Mouse (Mus musculus): ENCODE measurements around the gene Tmem115.

Tmem115 gene

DNA sequence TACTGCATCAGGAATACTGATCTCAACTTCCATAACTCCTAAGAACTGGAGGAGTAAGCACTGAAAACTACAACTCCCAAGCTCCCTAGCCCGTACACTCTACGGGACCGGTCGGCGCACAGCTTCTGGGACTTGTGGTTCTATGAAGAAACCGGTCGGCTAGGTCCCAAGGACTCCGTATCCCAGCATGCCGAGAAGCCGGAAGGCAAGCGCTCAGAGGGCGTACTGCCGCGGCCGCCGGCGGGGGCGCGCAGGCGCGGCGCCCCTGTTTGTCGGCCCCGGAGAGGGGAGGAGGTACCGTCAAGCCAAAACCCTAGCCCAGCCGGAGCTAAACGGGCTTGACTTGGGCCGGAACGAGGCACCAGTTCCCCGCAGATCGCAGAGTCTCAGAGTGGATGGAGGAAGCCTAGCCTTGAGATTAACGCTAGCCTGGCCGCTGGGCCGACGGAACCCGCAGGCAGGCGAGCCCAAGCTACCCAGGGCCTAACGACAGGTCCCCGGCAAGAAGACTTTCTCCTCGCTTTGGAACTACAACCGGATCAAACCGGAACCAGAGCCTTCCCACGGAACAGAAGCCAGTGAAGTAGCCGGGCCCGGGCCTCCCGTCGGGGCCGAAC is at the start of gene Tmem115:
Tmem115 (plus strand) TSS at position 155 of the 617 bp plus-strand sequence.
- DNase-seq (ENCODE audit: low spot score) = peak; percentile 95

DNA sequence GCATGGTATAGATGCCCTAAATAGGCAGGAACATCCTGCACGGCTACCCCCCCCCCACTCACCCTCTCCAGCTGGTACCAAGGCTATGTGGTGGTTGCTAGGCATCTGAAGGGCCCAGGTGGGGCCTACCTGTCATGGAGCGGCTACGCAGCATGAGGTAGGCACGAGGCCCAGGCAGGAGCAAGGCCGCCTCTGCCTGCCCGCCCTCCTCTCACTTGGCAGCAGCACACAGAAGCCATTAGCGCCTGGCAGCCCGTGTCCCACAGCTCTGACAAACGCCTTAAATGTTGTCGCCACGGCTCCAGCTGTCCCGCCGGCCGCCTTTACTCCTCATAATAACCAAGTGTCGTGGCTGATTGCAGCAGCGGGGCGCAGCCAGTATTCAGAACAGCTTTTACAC is 49.4 kb upstream of the Tmem115 start:
- no peak for DNase-seq (ENCODE audit: low spot score)

DNA sequence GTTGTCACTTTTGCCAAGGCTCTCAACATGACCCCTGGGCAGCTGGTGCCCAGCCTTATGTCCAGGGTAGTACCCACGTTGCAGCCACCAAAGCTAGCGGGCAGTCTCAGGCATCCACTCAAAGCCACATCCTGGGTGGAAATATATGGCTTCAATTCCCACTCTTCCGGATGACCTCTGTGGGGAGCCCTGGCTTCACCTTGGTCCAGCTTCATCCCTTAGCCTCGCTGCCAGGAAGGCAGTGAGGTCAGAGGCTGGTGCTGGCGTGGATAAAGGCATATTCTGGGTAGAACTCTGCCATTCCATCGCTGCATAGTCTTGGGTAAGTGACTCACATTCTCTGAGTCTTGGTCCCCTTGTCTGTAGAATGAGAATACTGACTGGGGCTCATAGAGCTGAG is 49.0 kb upstream of the Tmem115 start:
- no peak for DNase-seq (ENCODE audit: low spot score)

DNA sequence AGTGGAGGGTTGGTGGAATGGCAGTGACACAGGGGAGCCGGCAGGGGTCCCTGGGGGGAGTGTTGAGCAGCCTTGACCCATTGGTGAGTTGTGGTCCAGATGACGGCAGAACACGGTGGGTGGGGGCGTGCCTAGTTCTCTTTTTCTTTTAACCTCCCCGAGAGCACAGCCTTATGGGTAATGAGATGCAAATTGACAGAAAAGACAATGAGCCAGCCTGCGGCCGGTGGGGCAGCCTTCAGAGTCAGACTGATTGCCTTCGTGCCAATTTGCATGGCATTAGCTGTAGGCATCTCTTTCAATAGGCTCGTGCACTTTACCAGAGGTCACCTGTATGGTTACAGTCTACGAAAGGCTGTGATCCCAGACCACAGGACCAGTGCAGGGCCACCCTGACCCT is 47.7 kb upstream of the Tmem115 start:
- no peak for DNase-seq (ENCODE audit: low spot score)

DNA sequence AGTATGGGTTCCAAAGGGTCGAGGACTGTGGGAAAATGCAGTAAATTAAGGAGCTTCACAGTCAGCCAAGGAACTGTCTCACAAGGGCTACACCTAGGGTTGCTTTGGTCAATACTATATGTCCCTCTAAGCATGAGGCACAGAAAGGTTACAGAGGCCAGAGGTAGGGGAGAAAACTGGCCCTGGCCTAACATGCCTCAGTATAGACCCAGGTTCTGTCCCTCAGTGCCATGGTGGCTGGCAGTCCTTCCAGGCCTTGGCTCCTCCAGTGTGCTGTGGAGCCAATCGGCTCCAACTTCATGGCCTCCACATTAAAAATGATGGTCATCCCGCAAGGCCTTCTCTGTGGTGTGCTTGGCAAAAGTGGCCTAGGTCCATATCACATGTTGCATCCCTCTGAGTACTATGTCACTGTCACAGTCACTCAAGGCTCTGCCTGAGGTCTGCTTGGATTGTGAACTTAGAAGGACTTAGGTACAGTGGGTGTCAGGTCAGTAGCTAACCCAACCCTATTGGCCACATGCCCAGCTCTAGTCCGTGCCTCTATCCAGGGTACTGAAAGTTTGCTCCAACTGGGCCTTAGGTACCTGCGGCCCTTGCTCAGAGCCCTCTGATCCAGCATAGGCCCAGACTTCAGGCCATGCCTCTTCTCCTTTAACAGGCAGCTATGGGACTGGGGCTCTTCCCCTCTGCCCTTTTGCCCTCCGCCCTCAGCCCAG is 47.1 kb upstream of the Tmem115 start:
- no peak for DNase-seq (ENCODE audit: low spot score)

DNA sequence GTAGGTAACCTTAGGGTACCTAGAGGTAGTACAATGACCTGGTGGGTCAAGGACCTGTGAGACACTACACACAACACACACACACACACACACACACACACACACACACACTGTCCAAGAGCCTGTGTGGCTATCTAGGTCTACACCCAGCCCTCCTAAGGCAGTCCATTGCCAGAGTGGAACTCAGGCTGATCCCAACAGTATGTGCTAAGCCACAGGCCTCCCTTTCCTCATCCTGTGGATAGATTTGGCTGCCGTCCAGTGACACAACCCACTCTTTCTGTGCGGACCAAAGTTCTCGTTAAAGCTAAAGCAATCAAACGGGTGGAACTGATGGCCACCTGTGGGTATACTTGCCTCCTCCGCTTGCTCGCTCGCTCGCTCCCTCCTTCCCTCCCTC is 43.6 kb upstream of the Tmem115 start:
- DNase-seq (ENCODE audit: low spot score) = no peak

DNA sequence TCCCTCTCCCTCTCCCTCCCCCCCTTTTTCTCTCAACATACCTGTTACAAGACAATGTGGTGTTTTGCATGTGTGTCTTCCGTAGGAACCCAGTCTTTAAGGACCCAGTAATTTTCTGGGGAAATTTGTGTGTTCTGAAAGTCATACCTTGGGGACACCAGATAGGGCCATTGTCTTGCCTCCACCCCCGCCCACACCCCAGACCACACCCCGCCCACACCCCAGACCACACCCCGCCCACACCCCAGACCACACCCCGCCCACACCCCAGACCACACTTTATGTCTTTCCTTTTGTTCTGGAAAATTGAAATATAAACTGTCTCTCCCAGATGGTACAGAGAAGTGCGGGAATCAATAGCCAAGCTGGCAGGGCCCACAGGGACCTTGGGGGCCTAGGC is 43.1 kb upstream of the Tmem115 start:
- DNase-seq (ENCODE audit: low spot score) = no peak

DNA sequence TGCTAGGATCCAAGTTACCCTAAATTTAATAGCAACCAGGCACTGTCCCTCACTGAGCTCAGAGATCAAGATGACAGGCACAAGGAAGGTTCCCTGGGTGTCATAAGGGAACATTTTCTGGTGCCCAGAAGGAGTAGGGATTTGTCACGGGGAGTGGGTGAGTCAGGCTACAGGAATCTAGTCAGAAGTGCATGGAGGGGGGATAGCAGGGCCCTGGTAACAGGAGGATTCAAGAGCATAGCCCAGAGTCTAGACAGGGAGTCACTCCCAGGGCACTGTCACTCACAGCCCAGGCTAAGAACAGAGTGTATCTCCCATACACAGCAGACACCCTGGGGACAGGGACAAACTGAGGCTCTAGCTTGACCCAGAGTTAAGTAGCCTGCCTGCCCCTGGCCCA is 40.2 kb upstream of the Tmem115 start:
- no peak for DNase-seq (ENCODE audit: low spot score)

DNA sequence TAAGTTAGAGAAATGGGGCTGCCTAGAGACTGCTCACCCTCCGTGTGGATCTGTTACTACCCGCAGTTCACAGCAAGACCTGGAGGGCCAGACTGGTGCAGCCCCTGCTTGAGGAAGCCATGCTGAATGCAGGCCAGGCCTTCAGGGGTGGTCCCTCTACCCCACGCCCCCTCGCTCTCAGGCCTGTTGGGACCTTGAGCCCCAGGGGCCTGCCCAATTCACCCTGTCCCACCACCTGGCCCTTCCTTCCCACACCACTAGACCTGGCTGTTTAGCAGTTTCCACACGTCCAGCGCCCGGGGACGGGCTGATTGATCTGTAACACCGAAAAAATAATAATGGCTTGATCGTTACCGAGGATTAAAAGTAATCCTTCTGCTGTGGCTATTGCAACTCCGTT is 39.5 kb upstream of the Tmem115 start:
- no peak for DNase-seq (ENCODE audit: low spot score)

DNA sequence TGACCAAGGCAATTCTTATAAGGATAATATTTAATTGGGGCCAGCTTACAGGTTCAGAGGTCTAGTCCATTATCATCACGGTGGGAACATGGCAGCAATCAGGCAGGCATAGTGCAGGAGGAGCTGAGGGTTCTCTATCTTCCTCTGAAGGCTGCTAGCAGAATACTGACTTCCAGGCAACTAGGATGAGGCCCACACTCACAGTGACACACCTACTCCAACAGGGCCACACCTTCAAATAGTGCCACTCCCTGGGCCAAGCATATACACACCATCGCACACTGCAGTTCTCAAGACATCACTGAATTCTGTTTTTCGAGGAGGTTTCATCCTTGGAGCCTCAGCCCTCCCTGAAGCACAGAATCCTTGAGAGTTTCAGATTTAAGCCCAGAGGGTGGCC is 37.4 kb upstream of the Tmem115 start:
- no peak for DNase-seq (ENCODE audit: low spot score)

DNA sequence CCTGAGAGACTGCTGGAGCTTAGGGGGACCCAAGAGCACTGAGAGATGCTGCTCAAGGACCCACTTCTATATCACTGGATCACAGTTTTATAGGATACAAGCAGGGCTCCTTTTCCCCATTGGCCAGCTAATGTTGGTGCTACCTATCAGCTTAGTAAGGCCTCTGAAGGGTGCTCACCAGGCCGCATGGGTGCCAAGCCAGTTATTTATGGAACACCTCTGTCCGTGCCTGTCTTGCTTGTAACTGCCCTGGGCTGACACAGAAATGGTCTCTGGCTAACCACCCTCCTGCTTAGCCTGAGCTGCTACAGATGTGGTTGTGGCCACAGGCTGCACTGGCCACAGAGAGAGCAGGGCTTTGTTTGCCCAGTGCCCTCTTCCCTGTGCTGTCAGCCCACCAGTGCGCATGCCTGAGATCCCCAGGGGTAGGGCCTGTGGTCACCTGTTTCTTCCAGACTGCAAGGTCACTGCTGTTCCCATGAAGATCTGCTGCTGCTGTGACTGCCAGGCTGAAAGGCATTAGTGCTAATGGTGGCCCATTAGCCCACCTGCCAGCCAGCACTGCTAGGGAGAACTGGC is 32.9 kb upstream of the Tmem115 start:
- no peak for DNase-seq (ENCODE audit: low spot score)

DNA sequence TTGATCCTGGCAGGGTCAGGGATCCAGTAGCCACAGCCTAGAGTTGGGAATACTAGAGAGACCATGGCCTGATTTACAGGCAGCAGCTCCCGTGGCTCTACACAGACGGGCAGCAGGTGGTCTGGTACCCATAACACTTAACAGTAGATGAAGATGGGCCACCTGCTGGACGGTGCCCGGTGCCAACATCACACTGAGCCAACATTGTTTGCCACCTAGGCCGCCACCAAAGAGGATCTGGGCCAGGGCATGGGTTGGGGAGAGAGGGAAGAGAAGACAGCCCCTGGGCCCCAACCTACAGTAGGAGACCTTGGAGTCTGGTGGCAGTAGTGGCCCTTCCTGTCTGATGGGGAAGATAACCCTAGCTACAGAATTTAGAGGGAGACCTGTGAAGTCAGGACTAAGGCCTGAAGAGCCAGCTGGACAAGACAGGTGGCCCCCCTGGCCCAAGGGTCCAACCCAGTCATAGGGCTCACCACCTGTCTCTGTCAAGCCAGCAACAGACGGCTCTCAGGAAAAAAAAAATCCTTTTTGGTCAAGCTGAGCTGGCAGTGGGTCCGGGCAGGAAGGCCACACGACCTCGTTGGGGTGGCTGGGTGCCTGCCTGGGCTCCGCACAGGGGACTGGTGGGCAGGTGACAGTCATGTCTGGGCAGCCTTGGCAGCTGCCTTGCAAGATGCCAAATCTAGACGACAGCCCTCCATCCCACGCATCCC is 31.5 kb upstream of the Tmem115 start:
- no peak for DNase-seq (ENCODE audit: low spot score)

DNA sequence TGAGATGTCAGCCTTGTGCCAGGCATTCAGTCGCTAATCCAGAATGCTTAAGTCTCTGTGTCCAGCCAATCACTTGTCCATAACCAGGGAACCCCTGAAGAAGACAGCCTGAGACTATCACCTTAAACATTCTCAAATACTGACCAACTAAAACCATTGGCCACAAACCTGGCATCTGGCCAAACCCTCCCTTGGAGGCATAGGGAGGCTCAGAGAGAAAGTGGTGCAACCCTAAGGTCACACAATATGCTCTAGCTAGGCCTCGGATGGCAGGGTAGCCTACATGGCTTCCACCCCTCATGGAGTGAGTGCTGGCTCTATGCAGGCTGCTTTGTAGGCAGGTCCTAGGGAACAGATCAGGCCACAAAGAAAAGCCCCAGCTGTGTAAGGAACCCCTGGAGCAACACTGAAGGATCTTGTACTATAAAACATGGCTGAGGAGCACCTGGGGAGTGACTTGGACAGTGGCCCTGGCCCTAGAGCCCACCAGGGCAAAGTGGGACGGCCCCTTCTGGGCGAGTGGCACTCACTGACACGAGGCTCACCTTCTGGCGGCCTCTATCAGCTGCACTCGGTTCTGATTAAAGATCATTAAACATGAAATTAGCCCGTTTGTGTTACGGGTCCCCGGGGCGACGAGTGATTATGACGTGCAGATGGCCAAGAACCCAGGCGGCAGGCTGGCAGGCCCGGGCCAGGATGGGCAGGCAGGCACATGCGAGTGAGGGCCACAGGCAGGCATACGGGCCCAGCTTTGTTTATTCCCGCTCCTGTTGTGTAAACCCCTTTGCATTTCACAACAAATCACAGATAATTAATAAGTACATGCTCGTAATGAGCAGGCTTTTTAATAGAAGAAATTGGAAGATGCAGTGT is 28.8 kb upstream of the Tmem115 start:
- no peak for DNase-seq (ENCODE audit: low spot score)

DNA sequence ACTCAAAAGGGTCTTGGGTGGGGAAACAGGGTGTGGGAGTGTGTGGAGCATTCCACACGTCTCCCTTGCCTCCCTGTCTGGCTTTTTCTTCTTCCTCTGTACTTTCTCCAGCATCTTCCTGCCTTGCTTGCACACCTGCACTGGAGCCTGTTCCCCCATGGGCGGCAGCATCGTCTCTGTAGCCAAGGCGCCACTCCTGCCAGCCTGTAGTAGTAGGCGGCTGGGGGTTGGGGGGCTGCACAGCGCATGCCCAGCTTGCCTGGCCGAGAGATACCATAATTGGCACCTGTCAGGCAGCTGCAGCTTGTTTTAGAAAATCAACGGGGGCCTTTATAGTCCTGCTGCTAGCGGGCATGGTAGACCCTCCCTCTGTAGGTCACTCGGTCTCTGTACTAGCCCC is 25.5 kb upstream of the Tmem115 start:
- no peak for DNase-seq (ENCODE audit: low spot score)

DNA sequence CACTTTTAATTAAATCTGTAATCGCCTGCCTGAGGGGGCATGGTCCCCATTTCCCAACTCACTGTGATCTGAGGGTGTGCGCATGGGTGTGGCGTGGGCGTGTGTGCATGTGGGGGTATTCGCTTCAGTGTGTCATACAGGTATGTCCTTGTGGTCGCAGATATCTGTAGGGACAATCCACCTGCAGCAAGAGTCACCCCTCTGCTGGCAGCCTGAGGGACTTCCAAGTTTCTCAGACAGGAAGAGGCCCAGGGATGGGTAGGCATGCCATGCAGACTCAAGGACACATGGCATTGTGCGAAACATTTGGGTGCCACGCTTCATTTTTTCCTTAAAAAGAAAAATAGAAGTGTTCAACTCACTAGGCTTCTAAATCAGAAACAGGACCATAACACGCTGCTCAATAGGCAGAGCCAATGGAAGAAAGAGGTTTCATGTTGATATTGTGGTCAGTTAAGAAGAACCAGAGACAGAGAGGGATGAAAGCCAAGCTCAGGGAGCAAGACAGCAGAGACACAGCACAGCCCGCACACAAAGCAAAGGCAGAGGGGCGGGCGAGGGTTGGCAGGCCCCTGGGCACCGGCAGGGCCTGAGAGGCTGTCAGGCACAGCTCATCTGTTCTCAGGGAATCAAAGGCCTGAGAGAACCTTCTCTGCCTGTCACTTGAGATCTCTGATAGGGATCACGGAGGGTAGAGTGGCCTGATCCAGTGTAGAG is 23.2 kb upstream of the Tmem115 start:
- no peak for DNase-seq (ENCODE audit: low spot score)

DNA sequence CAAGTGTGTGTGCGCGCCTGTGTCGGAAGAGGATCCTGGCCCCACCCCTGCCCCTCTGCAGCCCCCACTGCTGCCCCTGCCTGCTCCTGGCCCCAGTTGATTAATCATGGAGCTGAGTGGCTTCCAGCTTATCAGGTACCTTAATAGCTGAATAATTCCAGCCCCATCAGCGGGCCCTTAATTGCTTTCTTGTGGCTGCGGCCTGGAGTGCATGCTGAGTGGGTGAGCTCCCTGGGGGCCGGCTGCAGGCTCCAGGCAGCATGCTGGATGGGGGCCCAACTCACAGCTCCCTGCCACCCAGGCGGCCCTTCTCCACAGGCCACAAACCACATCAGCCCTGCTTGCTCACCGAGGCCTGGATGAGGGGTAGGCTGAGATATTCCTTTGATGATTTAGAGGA is 22.3 kb upstream of the Tmem115 start:
- DNase-seq (ENCODE audit: low spot score) = no peak

DNA sequence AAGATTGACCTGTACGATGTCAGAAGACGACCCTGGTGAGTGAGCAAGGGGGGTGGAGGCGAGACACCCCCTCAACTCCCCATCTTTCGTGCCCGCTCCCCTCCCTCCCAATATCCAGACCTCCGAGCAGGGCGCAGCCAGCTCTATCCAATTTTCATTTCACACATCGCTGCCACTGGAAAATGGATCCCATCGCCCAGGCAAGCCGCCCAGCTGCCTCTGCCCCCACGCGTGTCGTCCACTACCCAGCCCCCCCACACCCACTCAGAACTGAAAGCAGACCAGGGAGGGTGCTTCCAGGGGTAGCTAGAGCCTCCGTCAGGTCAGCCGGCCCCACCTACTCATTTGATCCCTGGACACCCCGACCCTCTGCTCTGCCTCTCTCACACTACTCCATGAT is 21.4 kb upstream of the Tmem115 start:
- DNase-seq (ENCODE audit: low spot score) = no peak

DNA sequence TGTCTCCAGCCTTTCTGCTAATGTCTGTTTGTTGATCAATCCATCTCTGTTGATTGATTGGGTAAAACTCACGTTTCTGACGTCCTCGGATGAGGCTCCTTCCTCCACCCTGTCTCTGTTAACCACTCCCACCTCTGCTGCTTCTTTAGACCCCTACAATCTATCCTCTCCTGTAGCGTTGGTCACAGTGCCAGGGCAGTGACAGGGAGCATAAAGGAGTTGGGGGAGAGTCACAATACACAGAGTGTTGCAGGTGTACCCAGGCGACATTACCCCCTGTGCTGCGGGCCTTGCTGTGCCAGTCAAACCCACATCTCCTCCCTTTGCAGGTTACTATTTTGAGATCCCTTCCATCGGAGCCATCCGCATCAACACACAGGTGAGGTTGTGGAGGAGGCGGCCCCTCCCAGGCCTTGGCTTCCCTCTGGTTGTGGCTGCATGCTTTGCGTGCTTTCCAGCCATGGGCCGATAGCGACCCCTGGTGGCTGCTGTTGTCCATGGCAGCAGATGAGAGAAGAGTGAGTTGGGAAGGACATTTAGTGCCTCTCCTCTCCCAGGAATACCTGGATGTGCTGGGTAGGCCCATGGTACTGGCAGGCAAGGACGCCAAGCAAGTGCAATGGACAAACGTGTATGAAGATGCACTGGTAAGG is 19.3 kb upstream of the Tmem115 start:
- peak; percentile 73 for DNase-seq (ENCODE audit: low spot score)

DNA sequence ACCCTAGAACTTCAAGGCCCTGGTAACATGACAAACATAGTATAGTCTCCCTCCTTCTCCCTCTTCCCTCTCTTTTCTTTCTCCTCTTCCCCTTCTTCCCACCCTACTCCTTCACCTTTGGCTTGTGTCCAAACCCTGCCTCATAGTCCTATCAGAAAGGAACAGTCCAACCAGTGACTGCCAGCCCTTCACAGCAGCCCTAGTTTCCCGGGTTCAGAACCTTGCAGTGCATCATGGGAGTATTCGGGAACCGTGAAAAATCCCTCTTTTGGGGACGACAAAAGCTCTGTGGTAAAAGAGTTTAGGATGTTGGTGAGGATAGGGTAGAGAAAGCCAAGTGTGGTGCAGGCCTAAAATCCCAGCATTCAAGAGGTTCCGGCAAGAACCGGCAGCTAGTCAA is 13.4 kb upstream of the Tmem115 start:
- no peak for DNase-seq (ENCODE audit: low spot score)

DNA sequence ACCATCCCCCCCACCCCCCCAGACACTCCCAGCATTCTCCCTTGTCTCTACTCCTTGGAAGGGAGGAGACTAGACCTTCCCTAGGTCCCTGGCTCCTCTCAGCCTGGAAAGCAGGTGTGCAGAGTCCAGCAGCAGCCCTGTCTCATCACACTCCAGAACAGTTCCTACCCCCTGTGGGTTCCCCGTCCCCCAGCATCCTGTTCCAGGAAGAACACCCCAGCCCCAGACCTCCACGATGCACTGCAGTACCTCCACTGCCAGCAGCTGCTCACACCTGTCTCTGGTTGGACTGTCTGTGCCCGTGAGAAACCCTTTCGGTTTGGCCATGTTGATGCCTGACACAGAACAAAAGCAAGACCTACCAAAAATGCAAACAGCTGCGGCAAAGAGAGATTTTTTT is 12.6 kb upstream of the Tmem115 start:
- peak; percentile 38 for DNase-seq (ENCODE audit: low spot score)

Measured in T-cell, adult 2 months (primary cell).